Mouse (Mus musculus) ovary, postnatal 36 days (tissue): ENCODE data around the gene 4930469K13Rik.

Source experiments
- DNase-seq: peaks from one replicate; pipeline ENCODE4 v3.0.0; 2022; ENCODE audit warnings: low spot score, mixed read lengths

4930469K13Rik gene

DNA sequence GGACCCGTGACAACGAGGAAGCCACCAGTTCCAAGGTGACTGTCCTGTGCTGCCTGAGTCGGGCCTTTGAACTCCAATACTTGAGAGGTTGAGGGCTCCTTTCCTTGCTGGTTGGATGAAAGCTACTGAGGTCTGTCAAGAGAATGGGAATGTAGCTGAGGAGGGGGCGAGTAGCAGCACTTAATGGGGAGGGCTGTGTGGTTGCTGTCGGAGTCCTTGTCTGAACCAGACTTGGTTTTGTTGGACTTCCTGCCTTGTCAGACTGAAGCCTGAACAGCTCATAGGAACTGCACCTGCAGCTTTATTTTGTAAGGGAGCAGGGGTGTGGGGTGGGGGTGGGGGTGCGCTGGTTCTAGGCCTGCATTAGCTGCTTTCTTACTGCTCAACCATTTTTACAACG lies 19.8 kb downstream of the 4930469K13Rik start:
- no peak for DNase-seq

DNA sequence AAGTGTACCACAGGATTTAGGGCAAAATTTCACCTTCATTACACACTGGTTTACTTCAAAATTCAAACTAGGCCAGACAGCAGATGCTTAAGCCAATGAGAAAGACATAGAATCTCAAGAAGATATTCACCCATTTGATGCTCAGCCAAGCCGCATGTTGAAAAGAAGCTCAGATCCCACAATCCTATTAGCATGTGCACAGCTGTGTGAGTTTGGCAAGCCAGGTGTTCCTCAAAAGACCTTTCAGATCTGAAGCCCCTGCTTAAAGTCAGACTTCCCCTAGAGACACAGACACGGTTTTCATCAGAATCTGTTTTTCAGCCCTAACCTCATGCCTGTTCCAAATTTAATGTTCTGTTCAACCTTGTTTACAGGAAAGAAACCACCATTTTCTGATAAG lies 20.5 kb downstream of the 4930469K13Rik start:
- no peak for DNase-seq

DNA sequence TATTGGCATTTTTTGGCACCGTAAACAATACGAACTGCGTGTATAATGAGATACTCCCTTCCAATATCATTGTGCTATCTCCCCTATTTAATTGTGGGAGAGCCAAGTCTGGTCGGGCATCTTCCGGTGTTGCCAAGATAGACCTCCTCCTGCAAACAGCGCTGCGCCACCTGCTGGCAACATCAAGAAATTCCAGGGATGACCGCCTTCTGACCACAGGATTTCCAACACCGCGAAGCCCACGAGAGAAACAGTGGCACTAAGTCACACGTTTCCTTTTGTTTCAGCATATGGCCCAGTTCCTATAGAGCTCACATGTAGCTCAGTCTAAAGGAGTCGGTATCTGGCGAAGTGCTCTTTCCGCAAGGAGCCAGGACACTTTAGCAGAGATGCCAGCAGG lies 24.6 kb downstream of the 4930469K13Rik start:
- peak; percentile 60 for DNase-seq

GRCm38 (mm10) chr11:34072309-34072708 lies 26.0 kb downstream of the 4930469K13Rik start:
- DNase-seq, result no peak

DNA sequence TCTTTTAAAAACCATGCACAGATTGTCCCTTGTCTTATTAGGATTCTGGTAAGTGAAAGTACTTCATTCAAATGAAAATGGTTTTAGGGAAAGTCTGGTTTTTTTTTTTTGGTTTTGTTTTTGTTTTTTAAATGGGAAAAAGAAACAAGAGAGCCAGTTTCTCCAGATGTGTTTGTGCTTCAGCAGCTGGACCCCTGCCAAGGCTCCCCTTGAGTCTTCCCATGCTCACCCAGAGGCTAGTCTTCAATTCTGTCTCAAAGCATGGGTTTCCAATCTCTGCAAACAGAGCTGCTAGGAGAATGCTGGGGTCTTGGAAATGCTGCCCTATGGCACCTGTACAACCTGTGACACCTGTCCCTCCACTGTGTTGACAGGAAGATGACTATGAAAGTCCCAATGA lies 27.8 kb downstream of the 4930469K13Rik start:
- no peak for DNase-seq

GRCm38 (mm10) chr11:34063702-34064485 lies 34.5 kb downstream of the 4930469K13Rik start:
- DNase-seq, result no peak

- no peak for DNase-seq
Observed at GRCm38 (mm10) chr11:34063257-34063656, 35.1 kb downstream of the 4930469K13Rik start.

GRCm38 (mm10) chr11:34061740-34062139 lies 36.6 kb downstream of the 4930469K13Rik start:
- no peak for DNase-seq

GRCm38 (mm10) chr11:34058960-34059359 lies 39.4 kb downstream of the 4930469K13Rik start:
- no peak for DNase-seq

- no peak for DNase-seq
Observed at GRCm38 (mm10) chr11:34058332-34058731, 40.0 kb downstream of the 4930469K13Rik start.

DNA sequence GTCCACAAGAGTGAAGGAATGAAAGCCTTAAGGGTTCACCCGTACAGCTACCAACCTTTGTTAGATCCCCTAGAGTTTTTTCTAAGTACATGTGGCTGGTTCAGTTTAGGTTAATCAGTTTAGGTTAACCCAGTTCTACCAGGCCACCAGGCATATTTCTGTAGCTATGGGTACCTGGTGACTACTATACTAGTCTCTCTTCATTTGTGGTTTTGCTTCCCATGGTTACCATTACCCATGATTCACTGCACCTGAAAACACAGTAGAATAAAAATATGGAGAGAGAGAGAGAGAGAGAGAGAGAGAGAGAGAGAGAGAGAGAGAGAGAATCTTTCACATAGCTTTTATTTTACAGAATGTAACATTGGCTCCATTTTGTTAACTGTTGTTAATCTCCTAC lies 41.6 kb downstream of the 4930469K13Rik start:
- DNase-seq, result no peak

GRCm38 (mm10) chr11:34054031-34054727 lies 44.2 kb downstream of the 4930469K13Rik start:
- peak; percentile 24 for DNase-seq

- DNase-seq, result no peak
Observed at GRCm38 (mm10) chr11:34053031-34053818, 45.1 kb downstream of the 4930469K13Rik start.

- no peak for DNase-seq
Observed at GRCm38 (mm10) chr11:34050643-34051042, 47.7 kb downstream of the 4930469K13Rik start.

GRCm38 (mm10) chr11:34050063-34050462 lies 48.3 kb downstream of the 4930469K13Rik start:
- no peak for DNase-seq

DNA sequence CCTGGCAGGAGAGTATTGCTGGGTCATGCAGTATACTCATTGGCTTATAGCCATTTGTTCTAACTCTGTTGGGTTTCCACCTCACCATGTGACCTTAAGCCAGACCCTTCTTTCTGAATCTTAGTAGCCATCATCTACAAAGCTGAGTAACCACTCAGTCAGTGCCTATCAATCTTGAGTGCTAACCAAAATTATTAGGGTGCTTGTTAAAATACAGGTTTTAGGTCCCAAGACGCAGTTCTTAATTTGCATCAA lies 49.3 kb downstream of the 4930469K13Rik start:
- no peak for DNase-seq

DNA sequence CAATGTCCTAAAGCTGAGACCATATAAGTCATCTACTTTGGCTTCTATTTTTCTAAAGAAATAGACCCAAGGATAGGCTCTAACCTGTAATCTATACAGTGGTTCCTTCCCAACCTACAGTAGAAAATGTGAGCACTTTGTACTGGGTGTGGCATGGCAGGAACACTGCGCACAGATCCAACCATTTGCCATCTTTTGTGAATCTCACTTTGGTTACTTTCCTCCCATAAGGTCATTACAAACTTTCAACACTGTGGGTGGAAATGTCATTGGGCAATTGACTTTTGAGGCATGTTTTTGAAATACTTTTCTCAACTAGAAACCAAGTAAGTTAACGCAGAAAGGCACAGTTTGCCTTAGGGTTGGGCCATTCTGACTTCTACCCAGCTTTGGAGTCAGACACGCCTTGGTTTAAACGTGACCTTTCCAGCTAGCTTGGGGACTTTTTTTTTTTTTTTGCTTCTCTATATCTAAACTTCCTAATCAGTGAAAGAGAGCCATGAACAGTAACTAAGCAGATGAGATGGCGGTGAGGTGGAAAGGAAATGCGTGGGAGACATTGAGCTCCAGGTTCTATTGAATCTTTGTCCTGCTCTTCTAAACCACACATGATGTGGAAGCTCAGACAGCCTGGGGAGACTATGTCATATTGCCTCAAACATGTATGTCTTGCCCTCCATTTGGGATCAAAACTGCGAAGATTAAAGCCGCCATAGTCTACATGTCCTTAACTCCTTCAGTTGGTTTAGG lies 49.8 kb downstream of the 4930469K13Rik start:
- DNase-seq, result no peak

GRCm38 (mm10) chr11:34047542-34047937 lies 50.8 kb downstream of the 4930469K13Rik start:
- no peak for DNase-seq

DNA sequence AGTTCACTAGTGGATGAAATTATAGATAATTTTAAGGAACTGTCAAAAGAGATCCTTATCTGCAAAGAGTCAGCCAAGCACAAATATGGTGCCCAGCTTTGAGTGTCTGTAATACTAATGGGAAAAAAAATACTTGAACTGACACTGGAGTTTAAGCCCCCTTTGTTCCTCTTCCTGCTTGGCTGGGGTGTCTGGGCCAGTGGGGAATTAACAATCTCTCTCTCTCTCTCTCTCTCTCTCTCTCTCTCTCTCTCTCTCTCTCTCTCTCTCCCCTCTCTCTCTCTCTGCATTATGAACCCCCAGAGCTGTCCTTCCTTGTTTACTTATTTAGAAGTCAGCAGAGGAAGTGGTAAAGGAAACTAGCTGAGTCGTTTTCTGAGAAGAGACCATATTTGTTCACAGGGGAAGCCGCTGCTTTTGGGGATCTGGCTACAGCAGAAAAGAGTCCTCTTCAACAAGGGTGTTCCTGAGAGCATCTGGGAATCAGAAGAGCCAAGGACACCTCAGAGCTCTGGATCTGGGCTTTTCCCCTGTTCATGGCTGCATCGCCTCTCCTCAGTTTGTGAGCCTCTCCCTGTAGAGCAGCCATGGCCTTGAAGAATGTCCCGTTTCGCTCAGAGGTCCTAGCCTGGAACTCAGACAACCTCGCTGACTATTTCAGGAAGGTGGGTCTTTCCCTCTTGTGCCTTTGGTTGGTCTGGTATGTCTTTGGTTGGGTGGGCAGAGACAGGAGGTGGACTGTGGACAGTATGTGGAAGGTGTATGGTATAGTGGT lies 51.4 kb downstream of the 4930469K13Rik start, which contains the start of gene Lcp2:
Lcp2 (plus strand) TSS at position 154 of the 775 bp plus-strand sequence.
- no peak for DNase-seq

GRCm38 (mm10) chr11:34042808-34043207 lies 55.5 kb downstream of the 4930469K13Rik start:
- no peak for DNase-seq

DNA sequence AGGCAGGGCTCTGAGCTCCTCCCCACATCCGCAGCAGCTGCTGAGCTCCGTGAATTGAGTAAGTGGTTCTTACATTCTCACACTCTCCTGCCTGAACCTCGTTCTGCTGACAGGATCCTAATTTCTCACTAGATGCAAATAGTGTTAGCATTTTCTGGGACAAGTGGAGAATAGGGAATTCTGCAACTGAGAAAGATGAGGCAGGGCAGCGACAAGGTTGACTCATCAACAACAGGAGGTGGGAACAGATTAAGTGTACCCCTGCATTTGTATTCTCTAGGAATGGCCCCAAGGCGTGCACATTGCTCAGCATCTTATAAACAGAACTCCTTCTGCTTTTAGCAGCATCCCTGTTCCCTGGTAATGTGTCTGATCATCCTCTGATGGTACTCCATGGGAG lies 58.3 kb downstream of the 4930469K13Rik start:
- DNase-seq, result no peak
